Mouse (Mus musculus): Measurements from ENCODE around the gene Gucy2c. TPM values are rescaled to one million over a fixed set of nuclear protein-coding genes. Genes with fewer than 3 reads are reported as not detected.

The Gucy2c gene
- total RNA-seq, 4 experiments from 2014 or later: 0.41 to 0.76 (median 0.63) TPM

- peak; percentile 63 to 94 for DNase-seq (ENCODE audit: low spot score in 2 of 2)
Measured at GRCm38 (mm10) chr6:136742352-136743118, 39.0 kb downstream of the Gucy2c start.

- DNase-seq (ENCODE audit: low spot score in 2 of 2): no peak
Measured at GRCm38 (mm10) chr6:136741281-136741680, 40.3 kb downstream of the Gucy2c start.

GRCm38 (mm10) chr6:136735766-136736165 lies 45.8 kb downstream of the Gucy2c start:
- no peak for DNase-seq (ENCODE audit: low spot score in 2 of 2)

- DNase-seq (ENCODE audit: low spot score in 2 of 2): no peak
Measured at GRCm38 (mm10) chr6:136728144-136728543, 53.4 kb downstream of the Gucy2c start.

GRCm38 (mm10) chr6:136723171-136723570 lies 58.4 kb downstream of the Gucy2c start:
- DNase-seq (ENCODE audit: low spot score in 2 of 2): no peak

- no peak for DNase-seq (ENCODE audit: low spot score in 2 of 2)
Measured at GRCm38 (mm10) chr6:136722565-136722964, 59.0 kb downstream of the Gucy2c start.

- peak in 1 of 2 experiments; percentile 45 for DNase-seq (ENCODE audit: low spot score in 2 of 2)
Measured at GRCm38 (mm10) chr6:136721925-136722324, 59.6 kb downstream of the Gucy2c start.

GRCm38 (mm10) chr6:136720436-136720835 lies 61.1 kb downstream of the Gucy2c start:
- DNase-seq (ENCODE audit: low spot score in 2 of 2): no peak

GRCm38 (mm10) chr6:136715881-136716431 lies 65.6 kb downstream of the Gucy2c start:
- no peak for DNase-seq (ENCODE audit: low spot score in 2 of 2)

GRCm38 (mm10) chr6:136714097-136714496 lies 67.5 kb downstream of the Gucy2c start:
- no peak for DNase-seq (ENCODE audit: low spot score in 2 of 2)

- DNase-seq (ENCODE audit: low spot score in 2 of 2): no peak
Measured at GRCm38 (mm10) chr6:136710408-136710807, 71.2 kb downstream of the Gucy2c start.

- no peak for DNase-seq (ENCODE audit: low spot score in 2 of 2)
Measured at GRCm38 (mm10) chr6:136708597-136708996, 73.0 kb downstream of the Gucy2c start.

- DNase-seq (ENCODE audit: low spot score in 2 of 2): no peak
Measured at GRCm38 (mm10) chr6:136701878-136702277, 79.7 kb downstream of the Gucy2c start.

- no peak for DNase-seq (ENCODE audit: low spot score in 2 of 2)
Measured at GRCm38 (mm10) chr6:136701185-136701584, 80.4 kb downstream of the Gucy2c start.

GRCm38 (mm10) chr6:136691314-136691713 lies 90.3 kb downstream of the Gucy2c start:
- no peak for DNase-seq (ENCODE audit: low spot score in 2 of 2)

GRCm38 (mm10) chr6:136690527-136690926 lies 91.0 kb downstream of the Gucy2c start:
- DNase-seq (ENCODE audit: low spot score in 2 of 2): no peak

GRCm38 (mm10) chr6:136689790-136690413 lies 91.7 kb downstream of the Gucy2c start:
- no peak for DNase-seq (ENCODE audit: low spot score in 2 of 2)

- no peak for DNase-seq (ENCODE audit: low spot score in 2 of 2)
Measured at GRCm38 (mm10) chr6:136685433-136685832, 96.1 kb downstream of the Gucy2c start.

- no peak for DNase-seq (ENCODE audit: low spot score in 2 of 2)
Measured at GRCm38 (mm10) chr6:136683410-136684334, 97.9 kb downstream of the Gucy2c start.

- no peak for DNase-seq (ENCODE audit: low spot score in 2 of 2)
Measured at GRCm38 (mm10) chr6:136679381-136679780, 102.2 kb downstream of the Gucy2c start.

GRCm38 (mm10) chr6:136674935-136675334 lies 106.6 kb downstream of the Gucy2c start:
- no peak for DNase-seq (ENCODE audit: low spot score in 2 of 2)

Data from layer of hippocampus, adult 8-10 months (tissue).